Mouse (Mus musculus): ENCODE data around the gene Camta1. TPM values are rescaled to one million over a fixed set of nuclear protein-coding genes. Genes with fewer than 3 reads are reported as not detected.

Gene Camta1
- polyA plus RNA-seq, 2 experiments = 7.3 to 32.8 TPM

GRCm38 (mm10) chr4:151655227-151655626 lies 206.4 kb downstream of the Camta1 start:
- no peaks in the 10 kb centered on the region for H3K27me3 ChIP-seq (ENCODE audit: control insufficient read depth, insufficient read depth, low read length)
- H3K4me2 ChIP-seq (ENCODE audit: low read depth) = no peak overlapping the region
- TF ChIP-seq EP300 (IDR thresholded peaks at IDR 0.05; ENCODE audit: low read depth) (no peak), CTCF (IDR thresholded peaks at IDR 0.05; ENCODE audit: low read depth) (no peak)
- no peak overlapping the region for H3K9ac ChIP-seq (replicated peaks)
- no peaks in the 10 kb centered on the region for H3K4me1 ChIP-seq (replicated peaks; ENCODE audit: control insufficient read depth in 2 of 2, insufficient read depth in 2 of 2, low read length in 1 of 2)
- H3K36me3 ChIP-seq (replicated peaks; ENCODE audit: control insufficient read depth, insufficient read depth, low read depth) = no peaks in the 10 kb centered on the region
- H3K9me3 ChIP-seq (ENCODE audit: control insufficient read depth, low read length) = no peaks in the 10 kb centered on the region
- 59% methylated on average over 4 of the region's 4 CpGs for WGBS (ENCODE audit: insufficient replicate concordance)
- no peak overlapping the region for H3K4me3 ChIP-seq (ENCODE audit: insufficient read depth in 1 of 2, low read depth in 2 of 2, low read length in 2 of 2)
- ATAC-seq (ENCODE audit: insufficient read depth) (no peak), DNase-seq (ENCODE audit: low read depth in 3 of 3, low spot score in 3 of 3) (no peak)
- H3K27ac ChIP-seq = no peak overlapping the region

DNA sequence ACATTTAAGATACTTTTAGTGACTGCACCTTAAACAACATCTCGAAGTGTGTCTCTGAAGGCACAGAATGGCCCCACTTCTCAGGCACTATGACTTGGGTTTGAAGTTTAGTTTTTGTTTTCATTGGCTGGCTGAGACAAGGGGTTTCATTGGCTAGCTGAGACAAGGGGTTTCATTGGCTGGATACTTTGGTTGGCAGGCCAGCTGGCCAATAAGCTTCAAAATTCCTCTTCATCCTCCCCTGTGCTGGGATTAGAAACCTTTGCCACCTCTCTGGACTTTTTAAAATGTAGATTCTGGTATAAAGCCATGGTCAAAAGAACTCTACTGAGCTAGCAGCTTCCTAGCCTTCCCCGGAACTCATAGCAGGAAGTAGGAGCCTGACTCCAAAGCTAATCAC lies 219.3 kb downstream of the Camta1 start:
- Histone ChIP-seq H3K27me3 (ENCODE audit: control insufficient read depth, insufficient read depth, low read length) (no peaks in the 10 kb centered on the region), H3K4me3 (ENCODE audit: insufficient read depth in 1 of 2, low read depth in 2 of 2, low read length in 2 of 2) (no peak overlapping the region), H3K9me3 (ENCODE audit: control insufficient read depth, low read length) (no peaks in the 10 kb centered on the region), H3K4me1 (replicated peaks; ENCODE audit: control insufficient read depth in 2 of 2, insufficient read depth in 2 of 2, low read length in 1 of 2) (no peaks in the 10 kb centered on the region), H3K27ac (no peak overlapping the region), H3K4me2 (ENCODE audit: low read depth) (no peak overlapping the region), H3K9ac (replicated peaks) (no peak overlapping the region), H3K36me3 (replicated peaks; ENCODE audit: control insufficient read depth, insufficient read depth, low read depth) (no peaks in the 10 kb centered on the region)
- ATAC-seq (ENCODE audit: insufficient read depth) (no peak), DNase-seq (ENCODE audit: low read depth in 3 of 3, low spot score in 3 of 3) (no peak)
- WGBS (ENCODE audit: insufficient replicate concordance) = 61% methylated on average over 2 of the region's 2 CpGs
- TF ChIP-seq EP300 (IDR thresholded peaks at IDR 0.05; ENCODE audit: low read depth) (no peak), CTCF (IDR thresholded peaks at IDR 0.05; ENCODE audit: low read depth) (no peak)

- H3K4me3 ChIP-seq (ENCODE audit: insufficient read depth in 1 of 2, low read depth in 2 of 2, low read length in 2 of 2) = no peak overlapping the region
- H3K9ac ChIP-seq (replicated peaks) = no peak overlapping the region
- no peaks in the 10 kb centered on the region for H3K27me3 ChIP-seq (ENCODE audit: control insufficient read depth, insufficient read depth, low read length)
- H3K36me3 ChIP-seq (replicated peaks; ENCODE audit: control insufficient read depth, insufficient read depth, low read depth) = no peaks in the 10 kb centered on the region
- DNase-seq (ENCODE audit: low read depth in 3 of 3, low spot score in 3 of 3) (no peak), ATAC-seq (ENCODE audit: insufficient read depth) (no peak)
- no peaks in the 10 kb centered on the region for H3K9me3 ChIP-seq (ENCODE audit: control insufficient read depth, low read length)
- TF ChIP-seq EP300 (IDR thresholded peaks at IDR 0.05; ENCODE audit: low read depth) (no peak), CTCF (IDR thresholded peaks at IDR 0.05; ENCODE audit: low read depth) (no peak)
- no peak overlapping the region for H3K4me2 ChIP-seq (ENCODE audit: low read depth)
- WGBS (ENCODE audit: insufficient replicate concordance) = 56% methylated on average over 8 of the region's 8 CpGs
- no peaks in the 10 kb centered on the region for H3K4me1 ChIP-seq (replicated peaks; ENCODE audit: control insufficient read depth in 2 of 2, insufficient read depth in 2 of 2, low read length in 1 of 2)
- no peak overlapping the region for H3K27ac ChIP-seq
Observed at GRCm38 (mm10) chr4:151640971-151641370, 220.7 kb downstream of the Camta1 start.

DNA sequence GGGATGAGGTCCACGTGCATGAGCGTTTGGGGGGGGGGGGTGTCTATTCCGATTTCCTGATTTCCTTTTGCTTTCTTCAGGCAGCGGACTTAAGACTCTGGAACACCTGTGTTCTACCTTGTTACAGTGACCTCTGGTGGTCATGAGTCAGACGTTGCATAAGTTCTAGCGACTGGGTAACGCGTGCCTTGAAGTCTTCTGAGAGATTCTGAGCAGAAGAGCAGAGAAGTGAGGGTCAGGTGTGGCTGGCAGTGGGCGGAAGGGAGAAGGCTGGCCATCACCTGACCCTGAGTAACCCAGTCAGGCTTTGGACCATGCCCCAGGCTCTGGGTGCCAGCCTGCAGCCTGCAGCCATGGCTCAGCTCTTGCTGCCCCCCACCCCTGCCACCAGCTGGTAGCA lies 222.7 kb downstream of the Camta1 start:
- TF ChIP-seq CTCF (IDR thresholded peaks at IDR 0.05; ENCODE audit: low read depth) = peak; percentile 49
- no peak for TF ChIP-seq EP300 (IDR thresholded peaks at IDR 0.05; ENCODE audit: low read depth)
- Histone ChIP-seq H3K4me3 (ENCODE audit: insufficient read depth in 1 of 2, low read depth in 2 of 2, low read length in 2 of 2) (no peak overlapping the region), H3K27me3 (ENCODE audit: control insufficient read depth, insufficient read depth, low read length) (no peaks in the 10 kb centered on the region), H3K27ac (no peak overlapping the region), H3K9ac (replicated peaks) (no peak overlapping the region), H3K4me1 (replicated peaks; ENCODE audit: control insufficient read depth in 2 of 2, insufficient read depth in 2 of 2, low read length in 1 of 2) (no peaks in the 10 kb centered on the region), H3K9me3 (ENCODE audit: control insufficient read depth, low read length) (no peaks in the 10 kb centered on the region), H3K4me2 (ENCODE audit: low read depth) (no peak overlapping the region), H3K36me3 (replicated peaks; ENCODE audit: control insufficient read depth, insufficient read depth, low read depth) (no peaks in the 10 kb centered on the region)
- 16% methylated on average over 9 of the region's 9 CpGs for WGBS (ENCODE audit: insufficient replicate concordance)
- ATAC-seq (ENCODE audit: insufficient read depth) (no peak), DNase-seq (ENCODE audit: low read depth in 3 of 3, low spot score in 3 of 3) (peak in 1 of 3 experiments; percentile 3)

- no peak overlapping the region for H3K4me2 ChIP-seq (ENCODE audit: low read depth)
- no peak overlapping the region for H3K4me3 ChIP-seq (ENCODE audit: insufficient read depth in 1 of 2, low read depth in 2 of 2, low read length in 2 of 2)
- 44% methylated on average over 9 of the region's 9 CpGs for WGBS (ENCODE audit: insufficient replicate concordance)
- DNase-seq (ENCODE audit: low read depth in 3 of 3, low spot score in 3 of 3) = no peak
- no peaks in the 10 kb centered on the region for H3K27me3 ChIP-seq (ENCODE audit: control insufficient read depth, insufficient read depth, low read length)
- H3K9ac ChIP-seq (replicated peaks) = no peak overlapping the region
- no peak for TF ChIP-seq CTCF (IDR thresholded peaks at IDR 0.05; ENCODE audit: low read depth)
- TF ChIP-seq EP300 (IDR thresholded peaks at IDR 0.05; ENCODE audit: low read depth) = no peak
- ATAC-seq (ENCODE audit: insufficient read depth) = no peak
- H3K9me3 ChIP-seq (ENCODE audit: control insufficient read depth, low read length) = no peaks in the 10 kb centered on the region
- H3K36me3 ChIP-seq (replicated peaks; ENCODE audit: control insufficient read depth, insufficient read depth, low read depth) = no peaks in the 10 kb centered on the region
- H3K4me1 ChIP-seq (replicated peaks; ENCODE audit: control insufficient read depth in 2 of 2, insufficient read depth in 2 of 2, low read length in 1 of 2) = no peaks in the 10 kb centered on the region
- H3K27ac ChIP-seq = no peak overlapping the region
Observed at GRCm38 (mm10) chr4:151637348-151637747, 224.3 kb downstream of the Camta1 start.
